Mouse (Mus musculus) C2C12 (cell line): ENCODE measurements around the gene Rcor3.

Experiments used
- CTCF ChIP-seq: IDR thresholded peaks from one replicate; pipeline ENCODE4 v1.5.1; 2011; ENCODE audit not compliant: control insufficient read depth, insufficient read depth, insufficient read length
- MYOD1 ChIP-seq: IDR thresholded peaks from one replicate; pipeline ENCODE4 v1.6.1; 2011; ENCODE audit warnings: low read depth; ENCODE audit not compliant: control insufficient read depth, insufficient read length
- USF1 ChIP-seq: IDR thresholded peaks from one replicate; pipeline ENCODE4 v1.6.1; 2011; ENCODE audit warnings: low read depth, mild to moderate bottlenecking, control low read depth, moderate library complexity

DNA sequence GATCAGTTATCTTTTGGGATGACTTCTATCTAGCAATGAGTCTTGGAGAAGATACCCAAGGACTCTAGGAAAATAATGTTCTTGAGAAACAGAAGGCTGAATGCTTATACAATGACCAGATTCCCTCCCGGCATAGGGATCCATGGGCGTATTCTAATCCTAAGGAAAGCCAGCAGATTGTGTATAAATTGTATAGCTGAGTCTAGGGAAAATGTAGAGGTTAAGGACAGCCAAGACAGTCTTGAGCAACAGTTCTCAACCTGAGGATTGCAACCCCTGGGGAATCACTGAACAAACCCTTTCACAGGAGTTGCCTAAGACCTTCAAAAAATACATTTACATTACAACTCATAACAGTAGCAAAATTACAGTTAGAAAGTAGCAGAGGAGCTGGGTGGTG, 2.5 kb upstream of the Rcor3 start:
- TF ChIP-seq CTCF (no peak), MYOD1 (no peak), USF1 (no peak)
